Mouse (Mus musculus): Measurements from ENCODE around the gene Idh2.

Gene Idh2

DNA sequence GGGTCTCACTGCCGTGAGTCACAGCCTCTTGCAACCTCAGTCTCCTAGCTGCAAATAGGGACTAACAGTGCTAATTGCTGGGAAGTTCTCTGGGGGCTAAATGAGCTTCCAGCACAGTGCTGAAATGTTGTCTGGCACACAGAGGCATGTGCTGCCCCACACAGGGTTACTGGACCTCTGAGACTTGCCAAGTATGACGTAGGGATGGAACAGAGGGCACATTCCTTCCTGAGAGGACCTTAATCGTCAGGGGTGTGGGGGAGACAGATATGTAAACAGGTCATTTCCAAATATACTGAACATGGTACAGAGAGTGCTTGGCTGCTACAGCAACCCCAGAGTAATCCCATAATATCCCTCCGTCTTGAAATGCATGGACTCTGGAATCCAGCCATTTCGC is 5.9 kb upstream of the Idh2 start:
- no peak for DNase-seq

DNA sequence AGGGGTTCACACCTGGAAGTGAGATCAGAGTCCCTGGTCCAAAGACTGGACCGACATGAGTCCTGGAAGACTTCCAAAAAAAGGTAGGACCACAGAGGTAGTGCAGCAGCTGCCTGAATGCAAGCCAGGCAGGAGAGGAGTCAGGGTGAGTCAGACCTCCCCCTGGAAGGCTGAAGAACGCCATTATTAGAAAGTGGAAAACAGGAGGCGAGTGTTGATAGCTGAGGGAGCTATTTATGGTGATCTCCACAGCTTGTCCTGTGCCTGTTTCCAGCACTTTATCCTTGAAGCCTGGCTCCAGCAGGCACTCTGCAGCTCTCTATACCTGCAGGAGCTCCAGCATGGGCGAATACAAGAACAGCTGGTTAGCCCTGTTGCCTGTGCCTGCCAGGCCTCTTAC is 4.0 kb upstream of the Idh2 start:
- no peak for DNase-seq

DNA sequence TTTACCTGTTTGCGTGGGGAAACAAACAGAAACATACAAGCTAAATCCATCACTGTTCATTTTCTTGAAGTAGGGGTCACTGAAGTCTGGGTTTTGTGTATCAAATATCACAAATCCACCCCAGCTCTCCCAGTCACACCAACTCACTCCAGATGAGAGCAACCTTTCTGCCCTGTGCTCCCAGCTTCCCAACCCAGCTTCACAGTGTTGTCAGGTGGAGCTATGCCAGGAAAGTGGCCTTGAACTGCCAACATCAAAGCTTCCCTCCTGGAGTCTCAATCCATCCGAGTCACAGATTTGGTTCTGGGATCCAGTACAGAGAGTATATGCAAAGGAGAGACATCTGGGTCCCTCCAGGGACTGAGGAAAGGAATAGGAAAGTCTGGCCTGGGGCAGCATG is 966 bp upstream of the Idh2 start:
- no peak for DNase-seq

DNA sequence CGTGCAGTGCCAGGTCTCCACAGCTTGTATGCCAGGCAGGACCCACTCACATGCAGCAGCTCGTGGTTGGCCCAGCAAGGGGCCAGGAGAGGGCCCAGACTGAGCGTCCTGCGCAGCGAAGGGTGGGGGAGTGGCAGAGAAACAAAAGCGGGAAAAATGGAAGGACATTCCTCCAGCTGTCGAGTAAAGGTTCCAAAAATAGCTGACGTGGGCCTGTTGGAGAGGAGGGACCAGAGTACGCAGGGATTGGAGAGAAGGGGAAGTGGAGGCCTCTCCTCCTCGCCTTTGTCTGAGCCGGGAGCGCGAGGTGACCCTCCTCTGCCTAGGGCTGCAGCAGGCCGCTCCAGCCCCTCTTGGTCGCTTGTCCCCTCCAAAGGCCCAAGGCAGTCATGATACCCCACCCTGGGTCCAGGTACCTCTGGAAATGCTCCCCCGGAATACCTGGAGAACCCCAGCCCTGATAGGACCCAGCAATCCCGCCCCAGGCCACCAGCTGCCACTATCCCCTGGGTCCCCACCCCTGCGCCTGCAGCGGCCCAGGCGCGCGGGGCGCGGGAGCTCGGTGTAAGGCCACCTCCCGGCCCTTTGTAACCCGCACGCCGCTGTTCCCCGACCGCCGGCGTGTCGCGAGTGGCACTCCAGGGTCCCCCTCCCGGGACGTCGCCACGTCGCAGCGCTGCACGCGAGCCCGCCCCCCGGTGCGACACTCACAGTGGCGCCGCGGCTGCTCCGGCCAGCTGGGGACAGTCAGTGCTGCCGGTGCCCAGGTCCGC is 555 bp downstream of the Idh2 start:
- DNase-seq, result peak; percentile 85

DNA sequence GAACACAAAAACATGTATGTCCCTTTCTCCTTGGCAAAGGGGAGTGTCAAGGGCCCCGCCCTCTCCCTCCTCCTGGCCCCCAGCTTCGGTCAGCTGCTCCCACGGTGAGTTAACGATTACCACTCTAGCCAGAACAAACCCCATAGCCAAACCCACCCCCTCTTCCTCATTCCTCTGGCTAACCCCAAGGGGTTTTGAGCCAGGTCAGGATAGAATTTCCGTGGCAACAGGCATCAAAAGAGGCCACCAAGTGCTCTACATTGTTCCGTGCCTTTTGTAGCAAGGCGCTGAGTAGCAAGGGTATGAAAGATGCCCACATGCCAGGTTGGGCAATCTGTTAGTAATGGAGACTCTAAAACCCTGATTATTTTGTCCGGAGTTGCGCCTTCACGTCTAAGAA is 1.2 kb downstream of the Idh2 start:
- no peak for DNase-seq

DNA sequence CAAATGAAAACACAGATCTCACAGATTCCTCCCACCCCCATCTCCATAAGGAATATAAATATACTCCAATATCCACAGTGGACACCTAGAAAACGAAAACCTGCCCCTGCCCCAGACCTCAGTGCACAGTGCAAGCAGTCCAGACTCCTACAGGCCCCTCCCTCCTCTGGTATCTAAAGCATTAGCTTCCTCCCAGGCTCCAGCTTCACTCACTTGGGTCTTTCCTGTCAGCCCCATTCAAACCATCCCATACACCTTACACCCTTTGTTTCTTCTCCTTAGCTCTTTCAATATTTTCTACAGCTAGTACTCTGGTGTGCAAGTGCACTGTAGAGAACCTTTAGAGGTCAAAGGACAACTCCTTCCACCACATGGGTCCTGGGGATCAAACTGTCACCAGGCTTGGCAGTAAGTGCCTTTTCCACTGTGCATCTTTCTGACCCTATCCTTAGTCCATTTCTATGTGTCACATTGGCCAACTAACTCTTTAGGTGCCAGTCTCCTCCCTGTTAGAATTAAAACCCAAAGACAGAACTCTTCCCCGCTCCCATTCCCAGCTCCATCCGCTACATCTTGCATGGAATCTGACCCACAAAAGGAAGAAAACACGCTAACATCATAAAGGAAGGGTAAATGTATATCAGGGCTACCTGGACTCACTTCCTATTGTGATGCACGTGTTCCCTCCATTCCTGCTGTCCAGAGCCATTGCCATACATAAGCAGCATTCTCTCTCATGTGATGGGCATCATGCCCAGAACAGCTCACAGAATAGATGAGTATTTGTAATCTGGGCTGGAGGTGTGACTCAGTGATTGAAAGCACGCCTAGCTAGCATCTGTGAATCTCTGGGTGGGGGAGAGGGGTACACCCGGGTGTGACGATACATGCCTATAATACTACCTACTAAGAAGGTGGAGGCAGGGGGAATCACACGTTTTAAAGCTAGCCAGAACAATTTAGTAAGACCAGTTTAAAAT is 3.8 kb downstream of the Idh2 start:
- DNase-seq, result no peak

DNA sequence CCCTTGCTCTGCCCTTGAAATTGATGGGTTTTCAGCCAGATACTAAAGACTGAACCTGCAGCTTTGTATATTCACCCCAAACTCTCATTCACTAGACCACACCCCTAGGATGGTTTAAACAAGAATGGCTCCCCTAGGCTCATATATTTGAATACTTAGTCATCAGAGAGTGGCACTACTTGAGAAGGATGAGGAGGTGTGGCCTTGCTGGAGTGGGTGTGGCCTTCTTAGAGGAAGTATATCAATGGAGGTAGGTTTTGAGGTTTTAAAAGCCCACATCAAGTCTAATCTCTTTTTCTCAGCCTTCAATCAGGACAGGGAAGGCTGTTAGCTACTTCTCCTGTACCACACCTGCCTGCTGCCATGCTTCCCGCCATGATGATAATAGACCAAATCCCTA is 8.8 kb downstream of the Idh2 start:
- no peak for DNase-seq

DNA sequence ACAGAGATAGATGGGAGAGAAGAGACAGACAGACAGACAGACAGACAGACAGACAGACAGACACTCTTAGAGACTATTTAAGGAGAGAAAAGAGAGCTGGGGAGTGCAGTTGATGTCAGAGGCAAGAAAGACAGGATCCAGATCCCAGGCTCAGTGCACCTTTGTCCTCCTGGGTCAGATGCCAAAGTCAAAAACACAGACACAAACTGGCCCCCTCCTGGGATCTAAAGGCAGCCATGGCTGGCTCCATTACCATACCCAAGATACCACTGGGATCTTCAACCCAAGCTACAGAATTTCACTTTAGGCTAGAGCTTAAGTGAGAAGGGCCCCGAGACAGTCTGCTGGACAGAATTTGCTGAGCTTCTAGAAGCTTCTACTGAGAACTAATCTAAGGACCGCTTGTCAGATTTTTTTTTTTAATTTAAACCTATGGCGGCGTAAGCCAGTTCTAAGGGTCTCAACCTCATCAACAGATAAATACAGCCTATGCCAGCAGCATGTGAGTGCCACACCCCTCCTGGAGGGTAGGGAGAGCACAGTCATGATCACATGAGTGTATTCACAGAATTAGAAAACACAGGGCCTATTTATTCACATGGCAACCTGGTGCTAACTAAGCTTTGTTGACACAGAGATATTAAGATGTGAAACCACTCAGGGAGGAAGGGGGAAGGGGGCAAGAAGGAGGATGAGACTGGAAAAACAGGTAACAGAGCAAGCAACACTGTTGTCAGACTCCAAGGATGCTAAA is 9.4 kb downstream of the Idh2 start:
- DNase-seq, result no peak

DNA sequence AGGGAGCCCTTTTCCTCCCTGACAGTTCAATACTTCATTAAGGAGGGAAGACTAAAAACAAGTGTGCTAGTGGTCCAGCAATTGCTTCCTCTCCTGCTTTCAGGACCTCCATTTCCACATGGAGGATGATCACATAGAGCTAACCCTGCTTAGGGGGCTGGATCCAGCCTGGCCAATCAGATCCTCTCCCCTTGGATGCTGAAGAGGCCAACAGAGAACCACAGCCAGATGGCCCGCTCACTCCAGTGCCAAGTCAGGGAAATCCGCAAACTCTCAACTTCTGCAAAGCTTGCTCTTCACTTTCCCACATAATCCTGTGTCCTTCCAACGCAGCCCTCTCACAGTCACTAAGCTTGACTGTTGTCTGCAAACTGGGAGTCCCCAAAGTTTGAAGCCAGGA is 11.9 kb downstream of the Idh2 start:
- DNase-seq, result no peak

DNA sequence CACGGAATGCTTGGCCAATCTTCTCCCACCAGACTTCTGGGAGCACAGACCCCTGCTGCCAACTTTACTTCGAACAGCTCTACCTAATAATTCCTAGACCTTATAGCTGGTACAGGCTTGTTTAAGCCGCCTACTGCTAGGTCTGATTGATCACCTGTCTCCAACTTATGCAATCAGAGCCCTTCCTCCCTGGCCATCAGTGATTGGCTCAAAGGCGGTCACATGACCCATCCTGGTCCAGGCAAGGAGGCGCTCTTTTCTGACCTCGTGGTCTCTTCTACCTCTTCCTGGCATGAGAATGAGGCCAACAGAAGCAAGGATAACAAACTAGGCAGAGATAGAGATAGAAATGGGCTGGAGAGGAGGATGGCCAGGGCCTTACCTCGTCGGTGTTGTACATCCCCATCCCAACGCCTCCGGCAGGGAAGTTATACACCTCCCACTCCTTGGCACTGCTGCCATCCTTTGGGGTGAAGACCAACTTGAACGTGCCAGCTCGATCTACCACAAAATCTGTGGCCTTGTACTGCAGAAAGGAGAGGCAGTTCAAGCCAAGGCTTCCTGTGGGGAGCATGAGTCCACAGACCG is 16.7 kb downstream of the Idh2 start:
- no peak for DNase-seq

DNA sequence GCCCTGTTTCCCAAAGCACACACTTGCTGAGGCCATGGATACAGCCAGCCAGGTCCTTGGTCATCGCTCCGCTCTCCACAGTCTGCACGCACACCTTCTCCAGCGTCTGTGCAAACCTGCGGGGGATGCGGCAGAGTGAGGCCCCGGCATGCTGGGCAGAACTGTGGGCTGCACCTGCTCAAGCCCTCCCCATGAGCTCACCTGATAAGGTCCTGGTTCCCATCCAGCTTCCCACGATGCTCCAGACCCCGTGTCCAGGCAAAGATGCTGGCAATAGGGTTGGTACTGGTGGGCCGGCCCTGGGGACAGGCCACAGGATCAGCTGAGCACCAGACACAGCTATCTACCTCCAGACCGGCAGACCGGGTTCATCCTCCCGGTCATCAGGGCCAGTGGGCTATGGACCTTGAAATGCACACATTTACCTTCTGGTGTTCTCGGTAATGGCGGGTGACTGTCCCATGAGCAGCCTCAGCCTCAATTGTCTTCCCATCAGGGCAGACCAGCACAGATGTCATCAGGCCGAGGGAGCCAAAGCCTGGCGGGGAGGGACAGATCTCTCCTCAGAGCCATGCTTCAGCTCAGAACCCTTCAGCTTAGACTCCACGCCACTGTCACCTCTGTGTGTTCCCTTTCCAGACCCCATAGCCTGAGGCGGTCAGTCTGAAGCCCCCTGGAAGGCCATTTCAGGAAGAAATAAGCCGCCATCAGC is 19.4 kb downstream of the Idh2 start:
- DNase-seq, result no peak

DNA sequence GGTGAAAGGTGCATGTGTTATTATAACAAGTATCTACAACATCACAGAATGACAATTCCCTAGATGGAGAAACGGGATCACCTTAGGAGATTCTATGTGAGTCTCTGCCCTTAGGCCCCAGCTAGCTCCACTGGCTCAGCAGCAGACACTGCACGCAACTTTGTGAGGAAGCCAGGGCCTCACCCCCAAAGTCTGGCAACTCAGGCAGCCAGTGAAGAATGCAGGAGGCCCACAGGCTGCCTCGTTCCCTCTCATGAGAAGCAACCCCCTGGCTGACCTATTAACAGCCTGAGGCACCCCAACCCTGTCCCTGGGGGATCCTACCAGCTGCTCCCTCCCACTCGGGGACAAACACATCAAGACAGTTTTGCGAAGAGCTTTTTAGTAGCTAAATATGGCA is 20.7 kb downstream of the Idh2 start:
- DNase-seq, result no peak

DNA sequence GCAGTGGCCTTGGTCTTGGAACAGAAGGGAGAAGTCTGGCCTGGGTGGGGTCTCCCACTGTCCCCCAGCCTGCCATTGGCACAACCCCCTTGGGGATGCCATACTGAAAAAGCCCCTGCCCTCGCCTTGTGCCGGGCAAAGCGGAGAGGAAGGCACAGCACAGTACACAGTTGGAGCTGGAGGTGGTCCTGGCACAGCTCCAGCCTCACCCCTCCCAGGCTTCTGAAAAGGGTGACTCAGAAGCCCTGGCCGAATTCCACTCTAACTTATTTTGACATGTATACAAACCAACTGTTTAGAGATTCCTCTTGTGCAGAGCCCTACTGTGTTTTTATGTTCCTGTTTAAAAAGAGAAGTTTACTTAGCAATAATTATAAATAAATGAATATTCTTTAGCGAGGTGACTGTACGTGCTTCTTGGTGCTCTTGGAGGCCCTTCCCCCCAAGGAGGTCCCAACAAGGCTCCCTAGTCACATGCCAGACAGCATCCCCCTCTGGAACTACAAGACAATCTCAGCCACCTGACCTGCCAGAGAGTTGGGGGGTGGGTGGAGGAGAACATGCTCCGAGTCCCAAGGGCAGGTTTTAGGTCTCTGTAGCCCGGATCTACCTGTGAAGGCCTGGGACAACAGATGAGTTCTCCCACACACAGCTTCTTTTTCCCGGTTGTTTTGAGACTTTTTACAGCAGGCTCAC is 22.7 kb downstream of the Idh2 start:
- peak; percentile 42 for DNase-seq

DNA sequence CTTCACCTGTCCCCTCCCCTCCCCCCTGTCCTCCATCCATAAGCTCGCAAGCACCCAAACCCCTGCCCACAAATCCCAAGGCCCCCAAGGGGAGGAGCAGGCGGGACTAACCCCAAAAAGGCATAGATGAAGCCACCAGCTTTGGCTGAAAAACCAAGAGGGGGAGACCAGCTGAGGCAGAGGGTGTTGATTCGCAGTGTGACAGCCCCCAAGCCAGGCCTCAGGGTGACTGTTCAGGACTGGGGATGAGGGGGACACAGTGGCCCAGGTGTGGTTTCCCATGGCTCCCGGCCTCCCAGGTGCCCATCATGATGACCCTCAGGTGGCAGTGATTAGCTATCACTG is 23.4 kb downstream of the Idh2 start:
- no peak for DNase-seq

DNA sequence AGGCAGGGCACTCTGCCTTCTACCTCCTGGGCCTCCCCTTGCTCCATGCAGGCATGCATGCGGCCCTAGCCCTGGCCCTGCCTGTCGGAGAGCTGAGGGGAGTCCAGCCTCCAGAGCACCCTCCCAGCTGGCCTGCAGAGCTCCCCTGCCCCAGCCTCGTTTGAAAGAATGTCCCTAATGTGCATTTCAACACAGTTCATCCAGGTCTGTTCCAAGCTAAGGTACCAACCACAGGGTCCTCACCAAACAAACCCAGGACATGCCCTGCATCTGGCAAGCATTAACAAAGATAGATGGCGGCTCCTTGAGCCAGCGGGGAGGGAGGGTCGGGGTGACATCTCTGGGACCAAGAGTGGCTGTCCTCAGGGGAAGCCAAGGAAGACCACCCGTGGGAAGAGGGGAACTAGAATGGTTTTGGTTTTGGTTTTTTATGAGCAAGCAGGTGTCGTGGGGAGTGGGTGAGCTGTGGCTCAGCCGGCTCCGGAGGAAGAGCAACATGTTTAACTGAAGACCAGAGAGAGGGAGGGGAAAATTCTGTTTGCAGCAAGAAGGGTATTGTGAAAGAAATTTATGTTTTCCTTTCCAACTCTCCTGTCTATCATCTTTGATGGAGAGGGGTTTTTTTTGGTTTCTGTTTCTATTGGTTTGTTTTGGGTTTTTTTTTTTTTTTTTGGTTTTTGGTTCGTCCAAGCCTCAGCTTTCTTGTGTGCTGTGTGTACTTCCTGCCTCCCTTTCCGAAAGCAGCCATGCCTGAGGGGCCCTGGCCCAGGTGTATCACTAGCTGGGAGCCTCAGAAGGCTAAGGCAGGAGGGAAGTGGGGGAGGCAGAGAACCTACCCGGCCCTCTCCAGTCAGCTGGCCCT is 24.0 kb downstream of the Idh2 start:
- peak; percentile 88 for DNase-seq

DNA sequence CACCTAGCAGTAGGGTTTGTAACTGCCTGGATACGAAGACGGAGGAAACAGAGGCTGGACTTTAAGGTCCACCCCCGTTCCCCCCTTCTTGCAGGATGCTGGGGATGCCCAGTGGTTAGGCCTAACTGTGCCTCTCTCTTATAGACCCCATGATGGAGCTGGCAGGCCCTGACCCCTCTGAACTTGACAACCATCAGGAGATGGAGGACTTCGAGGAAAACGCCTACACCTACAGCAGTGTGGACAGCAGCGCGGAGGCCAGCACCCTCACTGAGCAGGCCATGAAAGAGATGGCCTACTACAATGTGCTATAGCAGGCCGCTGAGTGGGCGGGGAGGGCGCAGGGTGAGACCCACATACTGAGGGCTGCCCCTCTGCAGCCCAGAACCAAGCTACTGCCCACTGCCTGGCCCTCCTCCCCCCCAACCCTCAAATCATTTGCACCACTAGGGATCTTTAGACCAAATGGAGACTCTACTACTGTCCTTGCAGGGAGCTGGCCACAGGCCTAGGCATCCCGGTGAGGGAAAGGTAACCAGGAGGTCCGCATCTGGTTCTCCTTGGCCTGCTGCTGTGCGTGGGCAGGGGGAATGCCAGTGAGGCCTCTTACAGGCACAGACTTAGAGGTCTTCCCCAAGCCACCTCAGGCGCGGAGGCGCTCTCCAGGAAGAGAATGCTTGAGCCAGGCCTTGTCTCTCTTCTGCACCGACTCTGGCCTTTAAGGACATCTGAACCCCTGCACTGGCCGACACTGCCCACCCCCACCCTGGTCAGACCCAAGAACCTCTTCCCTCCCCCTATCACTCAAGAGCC is 24.8 kb downstream of the Idh2 start:
- DNase-seq, result peak; percentile 46

DNA sequence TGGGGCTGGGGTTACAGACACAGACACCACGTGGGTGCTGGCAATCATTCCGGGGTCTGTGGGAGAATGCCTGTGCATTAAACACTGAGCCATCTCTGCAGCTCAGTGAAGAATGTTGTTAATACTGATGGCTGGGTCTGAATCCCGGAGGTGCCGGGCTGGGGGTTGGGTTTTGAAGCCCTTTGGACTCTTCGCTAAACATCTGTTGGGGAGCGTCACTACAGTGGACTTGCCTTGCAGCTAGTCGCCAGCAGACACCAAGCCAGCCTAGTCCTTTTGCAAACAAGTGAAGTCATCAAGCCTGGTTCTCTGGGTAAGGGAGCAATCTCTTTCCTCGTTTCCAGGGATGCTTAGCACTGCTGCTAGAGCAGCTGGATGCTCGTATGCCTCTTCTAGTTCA is 27.0 kb downstream of the Idh2 start:
- no peak for DNase-seq

DNA sequence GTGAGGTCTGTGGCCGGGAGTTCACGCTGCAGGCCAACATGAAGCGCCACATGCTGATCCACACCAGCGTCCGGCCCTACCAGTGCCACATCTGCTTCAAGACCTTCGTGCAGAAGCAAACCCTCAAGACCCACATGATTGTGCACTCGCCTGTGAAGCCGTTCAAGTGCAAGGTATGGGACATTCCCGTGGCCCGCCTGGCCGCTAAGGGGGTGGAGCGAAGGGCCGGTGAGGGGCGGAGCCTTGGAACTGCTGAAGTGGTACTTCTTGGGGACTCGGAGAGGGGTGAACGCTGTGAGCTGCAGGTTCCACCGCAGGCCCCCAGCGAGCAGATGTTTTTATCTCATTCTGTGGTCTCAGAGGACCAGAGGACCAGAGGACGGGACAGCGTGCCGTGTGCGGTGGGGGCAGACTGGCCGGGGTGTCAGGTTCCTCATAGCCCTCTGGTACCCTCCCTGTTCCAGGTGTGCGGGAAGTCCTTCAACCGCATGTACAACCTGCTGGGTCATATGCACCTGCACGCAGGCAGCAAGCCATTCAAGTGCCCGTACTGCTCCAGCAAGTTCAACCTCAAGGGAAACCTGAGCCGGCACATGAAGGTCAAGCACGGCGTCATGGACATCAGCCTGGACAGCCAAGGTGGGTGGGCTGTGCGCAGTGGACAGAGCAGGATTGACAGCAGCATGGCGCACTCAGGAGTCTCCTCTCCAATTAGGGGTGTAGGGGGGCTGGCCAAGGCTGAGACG is 29.0 kb downstream of the Idh2 start:
- no peak for DNase-seq

DNA sequence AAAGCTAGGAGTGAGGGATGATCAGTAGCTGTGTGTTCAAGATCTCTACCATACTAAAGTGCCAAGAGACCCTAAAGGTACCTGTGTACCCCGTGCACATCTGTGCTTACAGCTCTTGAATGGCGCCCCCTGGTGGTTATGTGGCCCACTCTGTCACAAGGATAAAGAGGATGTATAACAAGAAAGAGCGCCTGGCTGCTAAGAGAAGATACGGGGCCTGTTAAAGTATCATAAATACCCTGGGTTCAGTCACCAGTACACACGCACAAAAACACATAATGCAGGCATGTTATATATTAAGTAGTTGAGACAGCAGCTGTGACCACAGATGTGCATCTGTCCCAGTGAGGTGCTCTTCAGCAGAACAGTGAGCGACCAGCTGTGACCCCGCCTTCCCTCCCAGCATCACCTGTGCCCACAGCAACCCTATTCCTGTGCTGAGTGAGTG is 30.7 kb downstream of the Idh2 start:
- peak; percentile 86 for DNase-seq

Measured in thymus, postnatal 14 days (tissue).